Mouse (Mus musculus) left cerebral cortex, postnatal 36 days (tissue): Measurements from ENCODE around the gene Lrp1. TPM values are rescaled to one million over a fixed set of nuclear protein-coding genes. Genes with fewer than 3 reads are reported as not detected.

ENCODE experiments used
- DNase-seq, 2 experiments: peaks; one replicate each; pipeline ENCODE4 v3.0.0; 2021 to 2022; ENCODE audit warnings: low spot score in 2 of 2, mixed read lengths in 1 of 2
- intact Hi-C: fragments of 180-260 bp; cut with DNase I; formaldehyde crosslinking; loops from one replicate; pipeline ENCODE4 v1.15.1; 2025
- total RNA-seq, 2 experiments: library from RNA; stranded (reverse); gene quantifications; 2 replicates each; pipeline ENCODE4 v1.2.3; 2021

The Lrp1 gene
- total RNA-seq, 2 experiments from 2014 or later: 285 to 320 TPM

DNA sequence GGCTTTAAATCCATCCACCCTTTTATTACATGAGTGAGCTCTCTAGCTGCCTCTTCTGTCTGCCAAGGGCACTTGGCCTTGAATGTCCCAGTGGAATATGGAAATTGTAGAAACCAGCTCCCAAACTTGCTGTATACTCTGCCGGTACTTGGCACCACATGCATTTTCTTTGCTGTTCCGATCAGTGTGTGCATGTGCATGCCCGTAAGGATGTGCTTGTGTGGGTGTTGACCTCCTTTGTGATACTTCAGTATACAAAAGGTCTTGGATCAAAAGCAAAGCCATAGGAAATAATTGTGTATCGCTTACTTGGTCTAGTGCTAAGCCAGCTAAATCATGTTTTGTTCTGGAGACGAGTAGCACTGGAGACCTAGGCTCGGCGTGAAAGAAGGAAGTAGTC is 132.1 kb downstream of the Lrp1 start:
- intact Hi-C loops: no loop called here

More for the DNA sequence above, 132.1 kb downstream of the Lrp1 start:
- no peak for DNase-seq

Other genes with a start within 250 kb of the Lrp1 start
- 100 to 1,000 TPM; 348 to 365 TPM for gene R3hdm2, start 240.8 kb downstream of the Lrp1 start, total RNA-seq
- gene Stac3, start 119.5 kb downstream of the Lrp1 start, total RNA-seq: 1 to 10 TPM; 1.7 to 2.9 TPM
- 1 to 10 TPM; 2.1 to 4.9 TPM for gene Ndufa4l2, start 106.2 kb downstream of the Lrp1 start, total RNA-seq
- gene Shmt2, start 98.7 kb downstream of the Lrp1 start, total RNA-seq: 10 to 100 TPM; 22.8 to 29.9 TPM
- gene Nxph4, start 86.6 kb downstream of the Lrp1 start, total RNA-seq: 1 to 10 TPM; 6.0 to 7.6 TPM
- gene Stat6, start 21.8 kb upstream of the Lrp1 start, total RNA-seq: 10 to 100 TPM in 1 of 2 experiments, 1 to 10 TPM in 1; 9.0 to 12.7 TPM
- gene Nemp1, start 45.8 kb upstream of the Lrp1 start, total RNA-seq: 1 to 10 TPM; 3.5 to 3.9 TPM
- gene Nab2, start 47.4 kb upstream of the Lrp1 start, total RNA-seq: 10 to 100 TPM; 39.7 to 40.5 TPM
- gene Myo1a, start 84.0 kb upstream of the Lrp1 start, total RNA-seq: under 1 TPM; 0.49 to 0.59 TPM
- 10 to 100 TPM; 15.5 to 17.5 TPM for gene Tac2, start 103.3 kb upstream of the Lrp1 start, total RNA-seq
- gene Zbtb39, start 118.4 kb upstream of the Lrp1 start, total RNA-seq: 1 to 10 TPM; 8.8 to 9.6 TPM
- 1 to 10 TPM; 1.5 to 1.6 TPM for gene Gpr182, start 130.6 kb upstream of the Lrp1 start, total RNA-seq
- gene Rdh1, start 138.6 kb upstream of the Lrp1 start, total RNA-seq: under 1 TPM; 0.15 to 0.36 TPM
- gene Rdh16f1, start 138.6 kb upstream of the Lrp1 start, total RNA-seq: under 1 TPM; 0.57 to 0.66 TPM
- not detected for gene Rdh9, start 155.2 kb upstream of the Lrp1 start, total RNA-seq
- under 1 TPM; 0.16 to 0.20 TPM for gene Rdh16, start 180.0 kb upstream of the Lrp1 start, total RNA-seq
- gene Rdh19, start 228.8 kb upstream of the Lrp1 start, total RNA-seq: not detected
- not detected for gene Rdh16f2, start 245.3 kb upstream of the Lrp1 start, total RNA-seq